Mouse (Mus musculus) bone marrow macrophage, adult 2 months (primary cell): ENCODE data around the gene Hsd17b12. TPM values are rescaled to one million over a fixed set of nuclear protein-coding genes. Genes with fewer than 3 reads are reported as not detected.

Experiments
- H3K27ac ChIP-seq: 2 replicates; pipeline ENCODE4 v1.5.1; 2012; ENCODE audit warnings: low read depth, low read length; ENCODE audit not compliant: insufficient read depth
- H3K4me1 ChIP-seq: 2 replicates; pipeline ENCODE4 v1.6.1; 2012; ENCODE audit warnings: low read length; ENCODE audit not compliant: control insufficient read depth, insufficient read depth
- H3K4me3 ChIP-seq: 2 replicates; pipeline ENCODE4 v1.5.1; 2012; ENCODE audit warnings: mild to moderate bottlenecking, low read length, moderate library complexity; ENCODE audit not compliant: insufficient read depth
- CTCF ChIP-seq: IDR thresholded peaks from 2 replicates; pipeline ENCODE4 v1.5.1; 2012; ENCODE audit warnings: low read depth, mild to moderate bottlenecking, low read length, moderate library complexity
- POLR2A ChIP-seq: IDR thresholded peaks from 2 replicates; pipeline ENCODE4 v1.6.1; 2012; ENCODE audit warnings: mild to moderate bottlenecking, low read depth, low read length, borderline replicate concordance
- polyA plus RNA-seq: library from polyadenylated mRNA; stranded (reverse); fragments of >200 nt; gene quantifications from 2 replicates; pipeline ENCODE4 v1.2.4, GENCODE M21; 2012; ENCODE audit not compliant: missing spikeins, insufficient read depth, insufficient read length

The Hsd17b12 gene
- polyA plus RNA-seq, 1 experiment: 84.2 TPM

DNA sequence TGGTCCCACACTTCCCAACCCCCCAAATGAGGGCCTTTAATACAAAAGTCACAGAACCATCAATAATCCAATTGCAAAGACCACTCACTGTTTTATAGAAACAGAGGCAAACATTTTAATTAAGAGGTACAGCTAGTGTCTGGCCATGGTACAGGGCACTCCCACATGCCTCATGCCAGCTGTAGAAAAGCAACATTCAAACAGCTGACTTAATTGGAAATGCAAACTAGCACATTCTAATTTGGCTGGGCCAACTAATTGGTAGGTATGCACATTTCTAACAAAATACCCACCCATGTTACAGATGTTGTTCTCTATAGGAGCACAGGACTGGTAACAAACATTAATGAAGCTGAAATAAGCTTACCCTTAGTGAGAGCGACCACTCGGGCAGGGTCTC, 54.0 kb downstream of the Hsd17b12 start:
- Histone ChIP-seq H3K4me1 (peaks cover 5% of the 10 kb centered on the region), H3K27ac (no peak overlapping the region), H3K4me3 (no peak overlapping the region)
- TF ChIP-seq CTCF: no peak
- no peak for TF ChIP-seq POLR2A

DNA sequence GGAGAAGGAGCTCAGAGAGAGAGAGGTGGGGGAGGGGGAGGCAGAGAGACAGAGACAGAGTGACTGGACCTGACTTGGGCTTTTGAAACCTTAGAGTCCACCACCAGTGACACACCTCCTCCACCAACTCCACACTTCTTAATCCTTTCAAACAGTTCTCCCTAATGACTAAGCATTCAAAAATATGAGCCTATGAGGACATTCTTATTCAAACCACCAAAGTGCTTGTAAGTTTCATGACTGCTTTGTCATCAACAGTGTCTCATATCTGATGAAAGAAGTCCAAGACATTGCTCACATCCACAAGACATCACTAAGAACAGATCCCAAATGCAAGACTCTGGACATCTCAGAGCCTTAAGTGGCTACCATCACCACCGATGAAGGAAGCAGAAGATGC, 67.9 kb downstream of the Hsd17b12 start:
- Histone ChIP-seq H3K27ac (no peak overlapping the region), H3K4me3 (no peak overlapping the region), H3K4me1 (peaks cover 10% of the 10 kb centered on the region)
- TF ChIP-seq CTCF: no peak
- no peak for TF ChIP-seq POLR2A

DNA sequence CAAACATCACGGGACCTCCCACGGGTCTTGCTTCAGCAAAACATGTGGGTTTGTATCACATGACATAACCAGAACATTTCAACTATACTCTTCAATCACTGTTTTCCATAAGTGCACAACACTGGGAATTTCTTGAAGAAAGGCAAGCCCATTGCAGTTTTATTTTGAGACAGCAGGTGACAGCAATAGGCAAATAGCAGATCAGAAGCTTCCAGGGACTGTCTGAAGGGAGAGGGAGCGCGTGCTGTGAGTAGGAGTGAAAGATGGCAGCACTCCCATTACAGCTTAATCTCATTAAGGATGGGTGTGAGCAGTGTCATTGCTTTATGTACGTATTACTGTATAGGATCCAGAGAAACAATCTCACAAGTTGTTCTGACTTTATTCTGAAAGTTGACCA, 88.3 kb downstream of the Hsd17b12 start:
- H3K4me1 ChIP-seq: peaks cover 7% of the 10 kb centered on the region
- TF ChIP-seq CTCF (no peak), POLR2A (no peak)
- H3K27ac ChIP-seq: peak overlapping the region; percentile 23; the same call in 1 of the 2 replicates
- no peak overlapping the region for H3K4me3 ChIP-seq

DNA sequence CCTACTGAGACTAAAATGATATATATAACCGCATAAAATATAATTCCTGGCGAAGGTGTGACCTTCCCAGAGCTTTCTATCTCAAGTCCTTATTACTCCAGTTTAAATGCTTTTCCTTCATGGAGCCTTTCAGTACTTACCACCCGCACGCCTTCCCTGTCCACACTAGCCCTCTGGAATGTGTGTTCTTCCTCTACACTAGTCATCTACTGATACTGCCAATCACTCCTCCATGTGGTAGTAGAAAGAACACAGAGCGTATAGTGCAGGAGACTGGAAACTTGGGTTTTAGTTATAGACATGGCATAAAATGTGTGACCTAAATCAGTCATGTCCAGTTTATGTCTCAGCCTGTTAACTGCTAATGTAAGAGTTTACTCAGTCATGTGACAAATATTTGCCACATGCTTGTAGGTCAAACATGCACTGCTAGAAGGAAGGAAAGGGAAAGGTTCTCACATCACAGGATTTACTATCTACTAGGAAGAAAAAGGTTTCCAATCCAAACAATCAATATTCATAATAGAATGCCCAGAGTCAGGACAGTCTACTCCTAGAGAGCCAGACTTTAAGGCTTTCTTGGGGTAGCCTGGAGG, 91.1 kb downstream of the Hsd17b12 start:
- H3K4me1 ChIP-seq: peaks cover 7% of the 10 kb centered on the region
- no peak overlapping the region for H3K27ac ChIP-seq
- no peak overlapping the region for H3K4me3 ChIP-seq
- no peak for TF ChIP-seq CTCF
- no peak for TF ChIP-seq POLR2A

DNA sequence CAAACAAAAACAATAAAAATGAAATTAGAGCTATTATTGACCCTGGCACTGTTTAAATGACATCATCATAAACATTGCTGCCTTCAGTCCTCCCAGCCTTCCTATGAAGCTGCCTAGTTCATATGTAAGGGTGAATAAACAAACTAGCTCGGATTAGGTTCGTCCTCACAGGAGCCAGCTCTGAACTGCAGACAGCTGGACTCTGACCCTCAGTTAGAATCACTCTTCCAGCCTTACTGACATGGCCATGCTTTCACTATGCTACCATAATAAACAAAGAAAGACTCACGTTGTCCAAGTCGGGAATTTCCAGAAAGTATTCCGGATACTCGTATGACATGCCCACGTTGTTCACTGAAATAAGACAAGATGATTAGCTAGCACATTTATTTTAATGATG, 91.6 kb downstream of the Hsd17b12 start:
- no peak overlapping the region for H3K27ac ChIP-seq
- peaks cover 7% of the 10 kb centered on the region for H3K4me1 ChIP-seq
- no peak overlapping the region for H3K4me3 ChIP-seq
- TF ChIP-seq CTCF (no peak), POLR2A (no peak)

DNA sequence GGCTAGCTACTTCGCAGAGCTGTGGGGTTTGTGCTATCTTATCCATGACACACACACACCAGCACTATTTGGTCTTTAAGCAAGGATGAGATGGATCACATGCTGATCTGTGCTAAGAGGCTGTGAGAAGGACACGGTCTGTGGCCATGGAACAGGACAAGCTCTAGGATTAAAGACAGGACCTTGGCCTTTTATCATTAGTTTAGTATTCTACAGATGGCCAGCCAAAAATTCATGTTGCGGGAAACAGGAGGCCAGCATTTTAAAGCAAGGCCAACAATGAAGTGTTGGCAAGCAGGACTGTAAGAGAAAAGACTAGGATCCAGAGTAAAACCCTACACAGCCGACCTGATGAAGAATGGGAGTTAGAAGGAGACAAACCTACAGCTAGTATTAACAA, 95.0 kb downstream of the Hsd17b12 start:
- no peak overlapping the region for H3K4me3 ChIP-seq
- H3K27ac ChIP-seq: no peak overlapping the region
- H3K4me1 ChIP-seq: peaks cover 14% of the 10 kb centered on the region
- no peak for TF ChIP-seq CTCF
- no peak for TF ChIP-seq POLR2A

DNA sequence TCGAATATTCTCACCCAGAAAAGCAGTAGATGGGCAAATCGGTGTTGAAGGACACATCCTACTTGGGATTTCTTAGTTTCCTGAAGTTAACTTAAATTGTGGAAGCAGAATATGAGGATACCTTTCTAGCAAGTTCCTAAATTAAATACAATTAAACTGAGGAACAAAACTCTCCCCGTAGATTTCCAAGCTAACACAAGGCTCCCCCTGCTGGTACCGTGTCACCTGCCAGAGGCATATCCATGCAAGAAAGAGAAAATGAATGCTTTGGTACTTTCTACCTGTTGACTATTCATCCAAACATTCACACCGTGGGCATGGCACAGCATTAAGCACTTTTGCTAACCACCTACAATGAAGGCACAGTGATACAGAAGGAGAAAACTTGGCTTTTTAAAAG, 98.3 kb downstream of the Hsd17b12 start:
- Histone ChIP-seq H3K4me3 (no peak overlapping the region), H3K27ac (no peak overlapping the region), H3K4me1 (peaks cover 11% of the 10 kb centered on the region)
- no peak for TF ChIP-seq POLR2A
- no peak for TF ChIP-seq CTCF

DNA sequence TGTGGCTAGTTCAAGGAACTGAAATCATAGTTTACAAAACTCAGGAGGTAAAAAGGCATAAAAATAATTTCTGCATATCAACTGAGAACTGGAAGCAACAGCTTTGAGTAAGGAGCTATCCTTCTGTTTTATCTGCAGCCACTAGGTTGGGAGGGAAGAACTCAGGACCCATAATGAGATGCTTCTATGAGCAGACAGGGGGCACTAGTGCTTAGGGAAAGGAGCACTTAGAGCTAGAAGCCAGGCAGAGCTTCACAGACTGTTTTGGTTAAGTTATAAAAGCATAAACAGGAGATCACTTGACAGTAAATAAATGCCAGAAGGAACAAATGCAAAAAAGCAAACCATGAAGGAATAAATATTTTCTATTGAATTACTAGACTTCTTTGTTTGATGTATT, 103.0 kb downstream of the Hsd17b12 start:
- Histone ChIP-seq H3K27ac (no peak overlapping the region), H3K4me3 (no peak overlapping the region), H3K4me1 (peaks cover 17% of the 10 kb centered on the region)
- TF ChIP-seq CTCF (no peak), POLR2A (no peak)

DNA sequence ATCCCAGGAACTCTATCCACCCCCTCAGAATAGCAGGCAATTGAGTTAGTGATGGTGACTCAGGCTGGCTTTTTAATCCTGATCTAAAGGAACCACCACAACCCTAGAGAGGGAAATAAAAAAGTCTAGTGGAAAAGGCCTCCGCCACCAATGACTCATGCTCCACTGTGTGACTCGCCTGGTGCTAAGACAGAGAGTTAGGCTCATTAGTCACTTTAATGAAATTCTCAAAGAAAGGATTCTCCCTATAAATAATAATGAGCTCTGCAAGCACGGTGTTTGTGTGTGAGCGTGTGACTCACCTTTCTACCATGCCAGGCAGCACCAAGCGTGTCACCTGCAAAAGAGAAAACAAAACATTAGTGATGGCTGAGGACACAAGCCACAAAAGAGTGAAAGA, 105.8 kb downstream of the Hsd17b12 start:
- TF ChIP-seq POLR2A (no peak), CTCF (no peak)
- Histone ChIP-seq H3K4me3 (no peak overlapping the region), H3K27ac (no peak overlapping the region), H3K4me1 (peaks cover 17% of the 10 kb centered on the region)

DNA sequence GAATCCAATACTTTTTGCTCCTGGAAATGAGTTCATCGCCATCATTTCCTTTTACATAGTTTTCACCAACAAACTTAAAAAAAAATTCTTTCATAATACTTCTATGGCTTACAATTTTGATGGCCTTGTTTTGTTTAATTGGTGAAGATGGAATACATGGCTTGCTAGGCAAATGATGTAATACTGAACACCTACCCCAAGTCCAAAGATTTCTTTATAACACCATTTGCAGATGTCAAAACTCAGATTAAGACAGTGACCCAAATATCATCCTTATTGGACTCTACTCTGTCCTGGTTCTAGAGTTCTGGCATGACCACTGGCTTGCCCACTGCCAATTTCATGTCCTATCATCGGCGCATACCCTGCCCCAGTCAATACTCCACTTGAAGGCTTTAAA, 106.9 kb downstream of the Hsd17b12 start:
- Histone ChIP-seq H3K27ac (no peak overlapping the region), H3K4me3 (no peak overlapping the region), H3K4me1 (peaks cover 22% of the 10 kb centered on the region)
- TF ChIP-seq POLR2A (no peak), CTCF (no peak)
